20 mouse cellular contexts compared by ENCODE assay signal in the genomic region with DNA sequence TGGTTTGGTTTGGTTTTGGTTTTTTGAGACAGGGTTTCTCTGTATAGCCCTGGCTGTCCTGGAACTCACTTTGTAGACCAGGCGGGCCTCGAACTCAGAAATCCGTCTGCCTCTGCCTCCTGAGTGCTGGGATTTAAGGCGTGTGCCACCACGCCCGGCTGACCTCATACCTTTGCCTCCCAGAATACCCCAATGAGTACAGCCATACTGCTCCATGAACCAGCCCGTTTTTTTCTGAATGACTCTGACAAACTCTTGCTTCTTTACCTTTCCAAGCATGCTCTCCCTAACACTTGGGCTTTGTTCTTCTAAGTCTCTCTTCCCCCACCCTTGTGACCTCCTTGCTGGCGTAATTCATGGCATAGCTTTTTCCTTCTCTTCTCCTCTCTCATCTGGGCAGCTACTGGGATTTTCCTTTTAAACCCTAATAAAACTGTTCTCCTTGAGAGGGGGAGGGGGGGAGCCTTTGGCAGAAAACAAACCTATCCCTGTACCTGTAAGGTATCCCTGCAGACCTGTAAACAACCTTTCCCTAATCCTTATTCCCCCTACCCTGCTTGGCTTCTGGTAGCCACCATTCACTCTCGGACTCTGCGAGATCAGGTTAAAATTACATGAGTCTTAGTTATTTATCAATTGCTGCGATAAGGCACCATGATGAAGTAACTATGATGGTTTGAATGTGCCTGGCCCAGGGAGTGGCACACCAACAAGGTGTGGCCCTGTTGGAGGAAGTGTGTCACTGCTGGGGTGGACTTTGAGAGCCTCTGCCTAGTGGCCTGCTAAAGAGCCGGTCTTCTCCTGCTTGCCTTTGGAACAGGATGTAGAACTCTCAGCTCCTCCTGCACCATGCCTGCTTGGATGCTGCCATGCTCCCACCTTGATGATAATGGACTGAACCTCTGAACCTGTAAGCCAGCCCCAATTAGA. TPM values are rescaled to one million over a fixed set of nuclear protein-coding genes. Genes with fewer than 3 reads are reported as not detected.
DNase-seq lines count a peak whose midpoint lies in the region; ATAC-seq and TF ChIP-seq lines count a peak whose summit lies in the region.
"Had no signal": no experiment of that assay in that cellular context is flagged by ENCODE, and none has a peak within 500 bp of the region (broad histone marks: within the 10 kb centered on the region; RNA-seq: fewer than 3 reads in every experiment).

No protein-coding gene starts in this region.

- TF ChIP-seq EP300 in liver, embryonic 14.5 days (IDR thresholded peaks at IDR 0.05; ENCODE audit: low read depth): no peak

- H3K27ac ChIP-seq in liver, embryonic 14.5 days: no peak overlapping the region
- H3K27ac ChIP-seq in liver, embryonic 11.5 days (ENCODE audit: low read depth, low read length): no peak overlapping the region
- H3K27ac ChIP-seq in intestine, postnatal 0 days (ENCODE audit: low read depth, low read length): peak overlapping the region; percentile 90
- H3K27ac ChIP-seq in stomach, embryonic 16.5 days (ENCODE audit: low read length): no peak overlapping the region
- no peak overlapping the region for H3K27ac ChIP-seq in forebrain, embryonic 15.5 days (replicated peaks)
- H3K27ac ChIP-seq: embryonic facial prominence, embryonic 10.5 days; heart, adult 2 months; hindbrain, embryonic 15.5 days had no signal

- H3K4me1 ChIP-seq in liver, embryonic 14.5 days (replicated peaks; ENCODE audit: control insufficient read depth in 2 of 2, insufficient read depth in 2 of 2, low read length in 1 of 2): peaks cover 0 to 5% of the 10 kb centered on the region in 2 experiments; a peak in 1 of 4 replicates
- no peaks in the 10 kb centered on the region for H3K4me1 ChIP-seq in liver, embryonic 11.5 days (replicated peaks; ENCODE audit: control insufficient read depth, insufficient read depth, low read length)
- 0 out of 2 replicates have a peak, but pooled peaks cover 3% of the 10 kb centered on the region for H3K4me1 ChIP-seq in intestine, postnatal 0 days (replicated peaks; ENCODE audit: control insufficient read depth, insufficient read depth, low read length)
- H3K4me1 ChIP-seq in stomach, embryonic 16.5 days (ENCODE audit: control insufficient read depth, insufficient read depth, low read length): no peaks in the 10 kb centered on the region
- H3K4me1 ChIP-seq in forebrain, embryonic 15.5 days: no peaks in the 10 kb centered on the region
- H3K4me1 ChIP-seq: embryonic facial prominence, embryonic 10.5 days; hindbrain, embryonic 15.5 days had no signal

- ATAC-seq in liver, embryonic 14.5 days (ENCODE audit: insufficient read depth): no peak
- ATAC-seq in liver, embryonic 11.5 days (replicated peaks; ENCODE audit: low FRiP score): no peak
- peak; percentile 99 for ATAC-seq in intestine, postnatal 0 days
- peak; percentile 76 for ATAC-seq in stomach, embryonic 16.5 days (ENCODE audit: insufficient read depth, low FRiP score)
- no peak for ATAC-seq in forebrain, embryonic 15.5 days (replicated peaks)
- ATAC-seq: activated CD4-positive, CD25-positive, alpha-beta regulatory T cell, adult 4 months; forebrain, embryonic 16.5 days; Patski had no signal

- H3K9ac ChIP-seq in liver, embryonic 14.5 days (replicated peaks): no peak overlapping the region
- no peak overlapping the region for H3K9ac ChIP-seq in liver, embryonic 11.5 days (ENCODE audit: low read depth, low read length)
- no peak overlapping the region for H3K9ac ChIP-seq in intestine, postnatal 0 days (ENCODE audit: low read depth, low read length)
- H3K9ac ChIP-seq in stomach, embryonic 16.5 days (ENCODE audit: low read length): no peak overlapping the region
- H3K9ac ChIP-seq in forebrain, embryonic 15.5 days (replicated peaks): no peak overlapping the region
- H3K9ac ChIP-seq: hindbrain, embryonic 15.5 days had no signal

- H3K9me3 ChIP-seq in liver, embryonic 14.5 days (ENCODE audit: control insufficient read depth, low read length): no peaks in the 10 kb centered on the region
- H3K9me3 ChIP-seq in liver, embryonic 11.5 days (ENCODE audit: control insufficient read depth, low read length): no peaks in the 10 kb centered on the region
- H3K9me3 ChIP-seq in intestine, postnatal 0 days (ENCODE audit: control insufficient read depth): no peaks in the 10 kb centered on the region
- H3K9me3 ChIP-seq in stomach, embryonic 16.5 days (replicated peaks; ENCODE audit: control insufficient read depth, low read length): no peaks in the 10 kb centered on the region
- H3K9me3 ChIP-seq in forebrain, embryonic 15.5 days: no peaks in the 10 kb centered on the region
- H3K9me3 ChIP-seq: embryonic facial prominence, embryonic 10.5 days; hindbrain, embryonic 15.5 days had no signal

- no peak overlapping the region for H3K4me3 ChIP-seq in liver, embryonic 14.5 days (ENCODE audit: insufficient read depth in 1 of 2, low read depth in 2 of 2, low read length in 2 of 2)
- H3K4me3 ChIP-seq in liver, embryonic 11.5 days (ENCODE audit: low read depth, low read length): no peak overlapping the region
- H3K4me3 ChIP-seq in intestine, postnatal 0 days (ENCODE audit: low read depth, low read length): no peak overlapping the region
- no peak overlapping the region for H3K4me3 ChIP-seq in stomach, embryonic 16.5 days (replicated peaks; ENCODE audit: low read length)
- H3K4me3 ChIP-seq in forebrain, embryonic 15.5 days: no peak overlapping the region
- H3K4me3 ChIP-seq: embryonic facial prominence, embryonic 10.5 days; erythroblast, embryonic 14.5 days; heart, adult 2 months; hindbrain, embryonic 15.5 days had no signal

- H3K4me2 ChIP-seq in liver, embryonic 14.5 days (ENCODE audit: low read depth): no peak overlapping the region
- H3K4me2 ChIP-seq in liver, embryonic 11.5 days: no peak overlapping the region
- peak overlapping the region; percentile 35; the same call in 1 of the 2 replicates for H3K4me2 ChIP-seq in intestine, postnatal 0 days (replicated peaks; ENCODE audit: low read depth)
- H3K4me2 ChIP-seq in stomach, embryonic 16.5 days (ENCODE audit: low read depth, low read length): no peak overlapping the region
- H3K4me2 ChIP-seq in forebrain, embryonic 15.5 days (replicated peaks): no peak overlapping the region
- H3K4me2 ChIP-seq: heart, embryonic 11.5 days; hindbrain, embryonic 15.5 days had no signal

- no peaks in the 10 kb centered on the region for H3K36me3 ChIP-seq in liver, embryonic 14.5 days (replicated peaks; ENCODE audit: control insufficient read depth, insufficient read depth, low read depth)
- H3K36me3 ChIP-seq in liver, embryonic 11.5 days (ENCODE audit: control insufficient read depth, insufficient read depth, low read length): no peaks in the 10 kb centered on the region
- H3K36me3 ChIP-seq in intestine, postnatal 0 days (ENCODE audit: control insufficient read depth, insufficient read depth): no peaks in the 10 kb centered on the region
- no peaks in the 10 kb centered on the region for H3K36me3 ChIP-seq in stomach, embryonic 16.5 days (ENCODE audit: control insufficient read depth, insufficient read depth, low read length)
- no peaks in the 10 kb centered on the region for H3K36me3 ChIP-seq in forebrain, embryonic 15.5 days
- H3K36me3 ChIP-seq: embryonic facial prominence, embryonic 10.5 days; hindbrain, embryonic 15.5 days had no signal

- TF ChIP-seq CTCF in liver, embryonic 14.5 days (IDR thresholded peaks at IDR 0.05; ENCODE audit: low read depth): 0 out of 2 replicates have a peak, but pooled peaks have one; percentile 4
- peak; percentile 23 for TF ChIP-seq CTCF in intestine, postnatal 0 days (IDR thresholded peaks at IDR 0.05; ENCODE audit: low read depth)

- H3K27me3 ChIP-seq in liver, embryonic 14.5 days (ENCODE audit: control insufficient read depth, insufficient read depth, low read length): no peaks in the 10 kb centered on the region
- H3K27me3 ChIP-seq in liver, embryonic 11.5 days (replicated peaks; ENCODE audit: control insufficient read depth, insufficient read depth, low read length): no peaks in the 10 kb centered on the region
- no peaks in the 10 kb centered on the region for H3K27me3 ChIP-seq in intestine, postnatal 0 days (replicated peaks; ENCODE audit: control insufficient read depth, insufficient read depth, low read length)
- H3K27me3 ChIP-seq in stomach, embryonic 16.5 days (ENCODE audit: control insufficient read depth, insufficient read depth, low read length): no peaks in the 10 kb centered on the region
- H3K27me3 ChIP-seq in forebrain, embryonic 15.5 days: no peaks in the 10 kb centered on the region
- H3K27me3 ChIP-seq: hindbrain, embryonic 15.5 days; Patski had no signal

- 72% methylated on average over 12 of the region's 12 CpGs for WGBS in liver, embryonic 14.5 days (ENCODE audit: insufficient replicate concordance)
- 83% methylated on average over 12 of the region's 12 CpGs for WGBS in liver, embryonic 11.5 days
- WGBS in intestine, postnatal 0 days: 61% methylated on average over 12 of the region's 12 CpGs
- 84% methylated on average over 12 of the region's 12 CpGs for WGBS in stomach, embryonic 16.5 days
- 90% methylated on average over 12 of the region's 12 CpGs for WGBS in forebrain, embryonic 15.5 days

- DNase-seq in liver, embryonic 14.5 days (ENCODE audit: low read depth in 3 of 3, low spot score in 3 of 3): no peak
- no peak for DNase-seq in liver, embryonic 11.5 days (ENCODE audit: low spot score)
- DNase-seq in embryo, embryonic 10.5 days (ENCODE audit: low spot score): no peak
- no peak for DNase-seq in MN1 (ENCODE audit: low spot score)
- DNase-seq: adrenal gland, postnatal 25 days; cerebellum, adult 18-20 months; cerebellum, adult 9-11 months; cerebellum, postnatal 36 days; gastrocnemius, postnatal 10 days; heart, adult 2 months had no signal

RNA-seq across cellular contexts. Expression of a gene that starts 19.6 kb away (rescaled TPM):
- polyA plus RNA-seq in liver, embryonic 14.5 days (2012; rRNA removed): 1.9 and 2.4 TPM in 2 replicates
- 3.8 and 3.9 TPM in 2 replicates for polyA plus RNA-seq in liver, embryonic 14.5 days (2014; fragmentation: Nextera tagmentation; extraction: Ambion mirVana)
- 3.4 TPM in 2 replicates for polyA plus RNA-seq in liver, embryonic 11.5 days (2014; fragmentation: Nextera tagmentation; extraction: Ambion mirVana)
- 33.5 and 37.1 TPM in 2 replicates for polyA plus RNA-seq in intestine, postnatal 0 days (2015; fragmentation: Nextera tagmentation; extraction: Ambion mirVana)
- 5.8 and 5.9 TPM in 2 replicates for polyA plus RNA-seq in stomach, embryonic 16.5 days (2015; fragmentation: Nextera tagmentation; extraction: Ambion mirVana)
- 1.7 and 2.3 TPM in 2 replicates for polyA plus RNA-seq in forebrain, embryonic 15.5 days (2015; fragmentation: Nextera tagmentation; extraction: Ambion mirVana)

Comparison
In these comparisons a context has a peak if more than half of its experiments do, and no peak if none do; other contexts are left out.
1. ATAC-seq: peak in intestine, postnatal 0 days (single experiment) and stomach, embryonic 16.5 days (single experiment); none in liver, embryonic 14.5 days (single experiment), liver, embryonic 11.5 days (single experiment) and forebrain, embryonic 15.5 days (single experiment).